Mouse (Mus musculus): Measurements from ENCODE around the gene Agbl2.

Agbl2 gene

DNA sequence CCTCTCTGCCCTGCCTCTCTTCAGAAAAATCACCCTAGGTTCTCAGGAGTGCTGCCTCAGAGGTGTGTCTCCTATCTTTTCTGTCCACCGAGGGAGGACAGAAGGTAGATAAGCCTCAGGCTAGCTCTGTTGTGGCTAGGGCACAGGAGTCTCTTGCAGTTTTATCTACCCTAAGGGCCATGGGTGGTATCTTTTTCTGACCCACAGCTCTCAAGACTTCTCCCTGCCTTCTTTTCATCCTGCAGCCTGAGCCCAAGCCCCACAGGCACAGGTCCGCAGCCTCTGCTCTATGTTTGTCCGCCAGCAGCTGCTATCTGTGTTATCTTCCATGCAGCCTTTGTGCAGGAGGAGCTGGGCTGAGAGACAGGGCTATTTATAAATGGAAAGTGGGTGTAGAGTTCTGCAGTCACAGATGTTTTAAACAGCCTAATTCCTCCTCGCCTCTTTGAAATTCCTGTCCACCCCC, 87.6 kb downstream of the Agbl2 start:
- in situ Hi-C loops (cut with MboI, MseI) = no loop called here

DNA sequence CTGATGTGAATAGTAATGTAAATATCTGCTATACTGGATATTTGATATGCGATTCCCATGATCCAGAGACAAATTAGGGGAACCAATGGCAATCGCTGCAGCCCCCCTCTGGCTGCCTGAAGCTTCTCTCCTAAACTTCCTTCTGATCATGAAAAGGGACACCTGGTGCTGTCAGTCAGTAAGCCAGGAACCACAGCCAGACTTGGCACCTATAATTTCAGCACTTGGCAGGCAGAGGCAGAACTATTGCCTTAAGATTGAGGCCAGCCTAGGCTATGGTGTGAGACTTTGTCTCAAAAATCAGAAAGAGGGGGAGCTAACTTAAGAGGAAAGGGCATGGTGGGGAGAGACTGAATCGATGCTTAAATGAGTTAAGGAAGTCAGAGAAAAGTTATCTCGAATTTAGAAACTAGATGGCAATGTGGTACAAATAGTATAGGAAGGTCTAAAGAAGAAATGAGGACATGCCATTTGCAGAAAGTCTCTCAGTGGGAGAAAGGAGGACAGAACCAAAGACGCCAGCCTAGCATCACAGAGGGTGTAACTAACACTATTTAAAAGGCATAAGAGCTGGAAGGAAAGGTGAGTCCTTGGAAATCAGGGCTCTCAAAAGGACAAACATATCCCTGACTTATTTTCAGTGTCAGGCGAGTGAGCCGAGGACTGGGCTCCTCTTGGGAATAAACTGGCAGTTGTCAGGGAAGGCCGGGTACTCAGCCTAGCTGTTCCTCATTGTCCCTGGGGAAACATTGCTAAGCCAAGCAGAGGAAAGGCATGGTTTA, 88.8 kb downstream of the Agbl2 start:
- in situ Hi-C loops (cut with MboI, MseI) = no loop called here

DNA sequence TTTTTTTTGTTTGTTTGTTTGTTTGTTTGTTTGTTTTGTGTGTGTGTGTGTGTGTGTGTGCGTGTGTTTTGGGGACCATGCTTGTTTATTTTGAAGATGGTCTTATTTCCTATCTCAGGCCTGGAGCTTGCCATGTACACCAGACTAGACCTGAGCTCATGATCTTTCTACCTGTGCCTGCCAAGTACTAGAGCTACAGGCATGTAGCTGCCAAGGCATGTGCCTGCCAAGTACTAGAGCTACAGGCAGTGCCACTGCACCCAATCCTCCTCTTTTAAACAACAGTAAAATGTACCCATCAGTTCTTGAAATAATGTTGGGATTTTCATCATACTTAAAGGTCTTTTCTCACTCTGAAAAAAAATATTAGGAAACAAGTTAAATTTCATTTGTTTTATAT, 91.5 kb downstream of the Agbl2 start:
- in situ Hi-C loops (cut with MboI, MseI) = no loop called here

DNA sequence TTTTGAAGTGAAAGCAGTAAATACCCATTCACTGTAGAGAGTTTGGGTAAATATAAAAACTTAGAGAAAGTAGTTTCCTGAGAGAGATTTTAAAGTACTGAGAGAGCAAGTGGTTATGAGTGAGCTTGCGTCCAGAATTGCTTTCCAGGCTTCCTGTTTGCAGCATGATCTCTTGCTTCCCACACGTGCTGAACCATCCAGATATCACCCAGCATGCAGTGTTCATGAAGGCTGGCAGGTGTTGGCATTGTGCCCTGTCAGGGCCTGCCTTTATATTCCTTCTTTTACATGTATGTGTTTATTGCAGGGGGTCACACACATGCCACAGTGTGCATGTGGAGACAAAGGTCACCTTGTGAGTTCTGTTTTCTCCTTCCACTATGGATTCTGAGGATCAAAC, 92.7 kb downstream of the Agbl2 start:
- in situ Hi-C loops (cut with MboI, MseI) = no loop called here

DNA sequence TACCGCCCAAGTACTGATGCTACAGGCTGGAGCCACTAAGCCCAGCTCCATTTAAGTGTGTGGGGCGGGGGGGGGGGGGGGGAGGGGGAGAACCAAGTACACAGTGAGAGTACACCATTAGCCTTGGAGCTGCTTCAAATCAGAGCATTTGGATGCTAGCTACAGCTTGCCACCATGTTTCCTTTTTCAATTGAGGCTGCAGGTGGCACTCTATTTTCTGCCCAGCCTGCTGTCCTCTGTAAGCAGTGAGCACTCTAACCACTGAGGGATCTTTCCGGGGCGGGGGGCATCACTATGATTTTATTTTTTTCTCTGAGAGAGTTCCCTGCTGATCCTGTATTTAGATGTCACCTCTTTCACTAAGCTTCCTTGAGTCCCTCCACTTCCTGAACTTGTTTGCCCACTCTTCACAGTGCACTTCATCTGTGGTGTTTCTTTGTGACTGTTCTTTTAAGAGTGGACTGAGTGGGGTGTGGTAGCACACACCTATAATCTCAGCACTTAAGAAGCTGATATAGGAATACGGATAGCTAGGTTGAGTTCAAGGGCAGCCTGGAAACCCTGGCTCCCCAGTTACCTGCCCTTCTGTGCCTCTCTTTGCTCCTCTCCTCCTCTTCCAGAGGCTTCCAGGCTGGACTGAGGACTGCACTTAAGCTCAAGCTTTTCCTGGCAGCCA, 95.2 kb downstream of the Agbl2 start:
- in situ Hi-C loops (cut with MboI, MseI) = no loop called here

DNA sequence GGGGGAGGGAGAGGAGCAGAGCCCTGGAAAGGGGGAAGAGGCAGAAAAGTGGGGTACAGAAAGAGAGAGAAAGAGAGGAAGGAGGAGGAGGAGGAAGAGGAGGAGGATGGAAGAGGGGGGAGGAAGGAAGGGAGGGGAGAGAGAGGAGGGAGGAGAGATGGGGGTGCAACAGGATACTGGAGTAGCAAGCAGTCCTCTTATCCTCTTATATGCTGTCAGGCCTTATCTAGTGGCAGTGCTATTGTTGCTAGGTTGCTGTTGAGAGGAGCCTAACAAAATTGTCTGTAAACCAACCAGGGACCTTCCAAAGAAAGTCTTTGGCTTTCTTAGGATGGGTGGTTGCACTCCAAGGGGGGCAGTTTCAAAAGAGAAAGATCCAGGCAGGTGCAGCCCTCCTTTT, 96.9 kb downstream of the Agbl2 start:
- in situ Hi-C loops (cut with MboI, MseI) = no loop called here

DNA sequence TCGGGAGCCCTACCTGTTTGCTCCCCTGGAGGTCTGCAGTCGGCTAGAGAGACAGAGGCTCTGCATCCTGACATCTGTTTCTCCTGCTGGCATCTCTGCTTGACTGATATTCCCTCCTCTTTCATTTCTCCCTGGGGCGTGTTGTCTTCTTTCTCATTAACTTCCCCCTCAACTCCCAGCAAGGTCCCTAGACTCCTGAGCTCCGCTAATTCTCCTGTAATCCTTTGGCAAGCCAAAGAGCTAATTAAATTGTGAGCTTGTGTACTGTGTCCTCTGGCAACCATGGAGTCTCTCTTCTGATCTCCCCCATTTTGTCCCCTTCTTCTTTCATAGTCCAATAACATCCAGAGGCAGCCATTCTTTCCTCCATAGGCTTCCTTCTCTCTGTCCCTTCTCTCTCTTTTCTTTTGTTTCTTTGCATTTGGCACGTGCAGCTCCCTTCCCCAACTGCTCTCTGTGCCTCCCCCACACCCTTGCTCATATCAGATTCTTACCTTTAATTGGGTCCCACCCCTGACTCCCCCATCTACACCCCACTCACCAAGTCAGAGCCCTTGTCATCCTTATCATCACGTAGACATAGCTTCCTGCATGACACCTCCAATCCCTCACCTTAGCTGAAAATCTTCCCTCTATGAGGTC, 97.7 kb downstream of the Agbl2 start:
- in situ Hi-C loops (cut with MboI, MseI) = no loop called here

DNA sequence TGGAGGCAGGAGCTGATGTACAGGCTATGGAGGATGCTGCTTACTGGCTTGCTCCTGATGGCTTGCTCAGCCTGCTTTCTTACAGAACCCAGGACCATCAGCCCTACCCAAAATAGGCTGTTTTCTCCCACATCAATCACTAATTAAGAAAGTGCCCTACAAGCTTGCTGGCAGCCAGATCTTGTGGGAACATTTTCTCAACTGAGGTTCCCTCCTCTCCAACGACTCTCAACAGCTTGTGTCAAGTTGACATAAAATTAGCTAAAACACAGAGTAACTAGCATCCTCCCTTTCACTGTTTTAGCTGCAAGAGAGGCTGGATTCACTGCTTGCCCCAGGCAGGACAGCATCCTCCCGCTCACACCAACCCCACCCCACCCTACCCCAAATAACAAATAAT, 99.3 kb downstream of the Agbl2 start:
- in situ Hi-C loops (cut with MboI, MseI) = no loop called here

All from T-helper 2 cell (primary cell).